Mouse (Mus musculus) lung, embryonic 16.5 days (tissue): Measurements from ENCODE around the gene Negr1. TPM values are rescaled to one million over a fixed set of nuclear protein-coding genes. Genes with fewer than 3 reads are reported as not detected.

Source experiments
- ATAC-seq: fragments of 200-750 bp; cut with Nextera tagmentation; 2 replicates; pipeline ENCODE4 v1.8.0; 2017; ENCODE audit warnings: low read depth, mild to moderate bottlenecking, moderate library complexity
- H3K27ac ChIP-seq: fragments of 300-500 bp; sonication (generic); 2 replicates; pipeline ENCODE4 v1.5.1; 2014; ENCODE audit warnings: mild to moderate bottlenecking, control low read depth, low read length
- H3K27me3 ChIP-seq: fragments of 300-500 bp; sonication (generic); 2 replicates; pipeline ENCODE4 v1.6.1; 2014; ENCODE audit warnings: low read depth, low read length, mixed read lengths; ENCODE audit not compliant: control insufficient read depth, insufficient read depth
- H3K36me3 ChIP-seq: fragments of 300-500 bp; sonication (generic); 2 replicates; pipeline ENCODE4 v1.6.1; 2014; ENCODE audit warnings: low read length; ENCODE audit not compliant: control insufficient read depth, insufficient read depth
- H3K4me1 ChIP-seq: fragments of 300-500 bp; sonication (generic); replicated peaks from 2 replicates; pipeline ENCODE4 v1.6.1; 2014; ENCODE audit warnings: low read length, mixed read lengths; ENCODE audit not compliant: control insufficient read depth, insufficient read depth
- H3K4me2 ChIP-seq: fragments of 300-500 bp; sonication (generic); 2 replicates; pipeline ENCODE4 v1.6.1; 2014; ENCODE audit warnings: low read depth, low read length, control low read depth
- H3K4me3 ChIP-seq: fragments of 300-500 bp; sonication (generic); 2 replicates; pipeline ENCODE4 v1.5.1; 2014; ENCODE audit warnings: mild to moderate bottlenecking, low read length, control low read depth
- H3K9ac ChIP-seq: fragments of 300-500 bp; sonication (generic); 2 replicates; pipeline ENCODE4 v1.6.1; 2014; ENCODE audit warnings: low read length, control low read depth
- H3K9me3 ChIP-seq: fragments of 300-500 bp; sonication (generic); 2 replicates; pipeline ENCODE4 v1.6.1; 2016; ENCODE audit warnings: low read length; ENCODE audit not compliant: control insufficient read depth
- WGBS: fragments of 180-500 bp; shearing (Covaris S2); extraction: QIAGEN DNeasy Blood & Tissue Kit; methylation state at CpG from one replicate; pipeline ENCODE4 v1.1.7; 2014; 5-methylcytosine and 5-hydroxymethylcytosine counted together
- polyA plus RNA-seq: library from polyadenylated mRNA; unstranded; fragments of >200 nt; fragmentation: Nextera tagmentation; extraction: Ambion mirVana; gene quantifications from 2 replicates; pipeline ENCODE4 v1.2.1, GENCODE M21; 2015

The Negr1 gene
- polyA plus RNA-seq, 1 experiment from 2014 or later = 7.0 TPM

- Histone ChIP-seq H3K9me3 (no peaks in the 10 kb centered on the region), H3K4me2 (no peak overlapping the region), H3K36me3 (no peaks in the 10 kb centered on the region), H3K27me3 (no peaks in the 10 kb centered on the region), H3K4me3 (no peak overlapping the region), H3K9ac (no peak overlapping the region), H3K4me1 (peaks cover 4% of the 10 kb centered on the region; the same call in 1 of the 2 replicates), H3K27ac (no peak overlapping the region)
- 29% methylated on average over 5 of the region's 5 CpGs for WGBS
- no peak for ATAC-seq
Observed at GRCm38 (mm10) chr3:156928396-156929061, 366.9 kb downstream of the Negr1 start.

- ATAC-seq = peak; percentile 57; the same call in 1 of the 2 replicates
- WGBS = 54% methylated on average over 3 of the region's 3 CpGs
- no peaks in the 10 kb centered on the region for H3K9me3 ChIP-seq
- H3K4me3 ChIP-seq = no peak overlapping the region
- H3K4me2 ChIP-seq = no peak overlapping the region
- peaks cover 4% of the 10 kb centered on the region; the same call in 1 of the 2 replicates for H3K4me1 ChIP-seq
- no peak overlapping the region for H3K9ac ChIP-seq
- H3K36me3 ChIP-seq = no peaks in the 10 kb centered on the region
- no peaks in the 10 kb centered on the region for H3K27me3 ChIP-seq
- H3K27ac ChIP-seq = no peak overlapping the region
Observed at GRCm38 (mm10) chr3:156929062-156929397, 367.4 kb downstream of the Negr1 start.

GRCm38 (mm10) chr3:156929677-156930440 is 368.3 kb downstream of the Negr1 start:
- H3K27ac ChIP-seq = no peak overlapping the region
- no peak for ATAC-seq
- no peak overlapping the region for H3K4me2 ChIP-seq
- H3K9me3 ChIP-seq = no peaks in the 10 kb centered on the region
- H3K9ac ChIP-seq = no peak overlapping the region
- WGBS = 55% methylated on average over 2 of the region's 2 CpGs
- no peaks in the 10 kb centered on the region for H3K27me3 ChIP-seq
- peaks cover 4% of the 10 kb centered on the region; the same call in 1 of the 2 replicates for H3K4me1 ChIP-seq
- no peak overlapping the region for H3K4me3 ChIP-seq
- H3K36me3 ChIP-seq = no peaks in the 10 kb centered on the region

- H3K9me3 ChIP-seq = no peaks in the 10 kb centered on the region
- no peak overlapping the region for H3K27ac ChIP-seq
- peaks cover 4% of the 10 kb centered on the region; the same call in 1 of the 2 replicates for H3K4me1 ChIP-seq
- no peak overlapping the region for H3K9ac ChIP-seq
- no peak overlapping the region for H3K4me2 ChIP-seq
- no peak overlapping the region for H3K4me3 ChIP-seq
- no peak for ATAC-seq
- H3K27me3 ChIP-seq = no peaks in the 10 kb centered on the region
- H3K36me3 ChIP-seq = no peaks in the 10 kb centered on the region
- WGBS = 85% methylated on average over 2 of the region's 2 CpGs
Observed at GRCm38 (mm10) chr3:156931011-156931410, 369.4 kb downstream of the Negr1 start.

GRCm38 (mm10) chr3:156931540-156931939 is 369.9 kb downstream of the Negr1 start:
- peaks cover 4% of the 10 kb centered on the region; the same call in 1 of the 2 replicates for H3K4me1 ChIP-seq
- H3K4me2 ChIP-seq = no peak overlapping the region
- 98% methylated on average over 1 of the region's 1 CpGs for WGBS
- no peak overlapping the region for H3K9ac ChIP-seq
- H3K9me3 ChIP-seq = no peaks in the 10 kb centered on the region
- no peak overlapping the region for H3K4me3 ChIP-seq
- H3K27ac ChIP-seq = no peak overlapping the region
- H3K27me3 ChIP-seq = no peaks in the 10 kb centered on the region
- no peaks in the 10 kb centered on the region for H3K36me3 ChIP-seq
- no peak for ATAC-seq

GRCm38 (mm10) chr3:156934778-156935290 is 373.2 kb downstream of the Negr1 start:
- WGBS = 38% methylated on average over 5 of the region's 5 CpGs
- no peak overlapping the region for H3K4me2 ChIP-seq
- H3K36me3 ChIP-seq = no peaks in the 10 kb centered on the region
- no peak overlapping the region for H3K4me3 ChIP-seq
- no peak for ATAC-seq
- no peaks in the 10 kb centered on the region for H3K9me3 ChIP-seq
- no peaks in the 10 kb centered on the region for H3K4me1 ChIP-seq
- no peak overlapping the region for H3K27ac ChIP-seq
- no peaks in the 10 kb centered on the region for H3K27me3 ChIP-seq
- no peak overlapping the region for H3K9ac ChIP-seq

- 37% methylated on average over 6 of the region's 6 CpGs for WGBS
- Histone ChIP-seq H3K4me3 (no peak overlapping the region), H3K27me3 (no peaks in the 10 kb centered on the region), H3K9me3 (no peaks in the 10 kb centered on the region), H3K4me1 (no peaks in the 10 kb centered on the region), H3K27ac (no peak overlapping the region), H3K36me3 (no peaks in the 10 kb centered on the region), H3K4me2 (no peak overlapping the region), H3K9ac (no peak overlapping the region)
- no peak for ATAC-seq
Observed at GRCm38 (mm10) chr3:156947404-156947803, 385.8 kb downstream of the Negr1 start.

GRCm38 (mm10) chr3:156952970-156953369 is 391.4 kb downstream of the Negr1 start:
- 52% methylated on average over 6 of the region's 6 CpGs for WGBS
- Histone ChIP-seq H3K4me2 (no peak overlapping the region), H3K4me3 (no peak overlapping the region), H3K4me1 (no peaks in the 10 kb centered on the region), H3K9ac (no peak overlapping the region), H3K36me3 (no peaks in the 10 kb centered on the region), H3K27me3 (no peaks in the 10 kb centered on the region), H3K27ac (no peak overlapping the region), H3K9me3 (no peaks in the 10 kb centered on the region)
- ATAC-seq = no peak

GRCm38 (mm10) chr3:156955094-156955493 is 393.5 kb downstream of the Negr1 start:
- 77% methylated on average over 4 of the region's 4 CpGs for WGBS
- no peaks in the 10 kb centered on the region for H3K9me3 ChIP-seq
- H3K4me2 ChIP-seq = no peak overlapping the region
- no peak overlapping the region for H3K27ac ChIP-seq
- no peaks in the 10 kb centered on the region for H3K4me1 ChIP-seq
- H3K4me3 ChIP-seq = no peak overlapping the region
- H3K27me3 ChIP-seq = no peaks in the 10 kb centered on the region
- ATAC-seq = no peak
- no peaks in the 10 kb centered on the region for H3K36me3 ChIP-seq
- H3K9ac ChIP-seq = no peak overlapping the region
